Mouse (Mus musculus): ENCODE measurements around the gene Syt11.
"Not testable (repeated sequence)": the region's sequence is repeated elsewhere in the genome, so short reads cannot be mapped to it uniquely, and the experiment has no call there.

Gene Syt11

GRCm38 (mm10) chr3:88738641-88739040 lies 36.3 kb downstream of the Syt11 start:
- DNase-seq (ENCODE audit: inconsistent age in 2 of 2, low spot score in 1 of 2), result peak; percentile 76 to 88

GRCm38 (mm10) chr3:88736556-88736955 lies 38.4 kb downstream of the Syt11 start:
- no peak for DNase-seq (ENCODE audit: inconsistent age in 2 of 2, low spot score in 1 of 2)

DNA sequence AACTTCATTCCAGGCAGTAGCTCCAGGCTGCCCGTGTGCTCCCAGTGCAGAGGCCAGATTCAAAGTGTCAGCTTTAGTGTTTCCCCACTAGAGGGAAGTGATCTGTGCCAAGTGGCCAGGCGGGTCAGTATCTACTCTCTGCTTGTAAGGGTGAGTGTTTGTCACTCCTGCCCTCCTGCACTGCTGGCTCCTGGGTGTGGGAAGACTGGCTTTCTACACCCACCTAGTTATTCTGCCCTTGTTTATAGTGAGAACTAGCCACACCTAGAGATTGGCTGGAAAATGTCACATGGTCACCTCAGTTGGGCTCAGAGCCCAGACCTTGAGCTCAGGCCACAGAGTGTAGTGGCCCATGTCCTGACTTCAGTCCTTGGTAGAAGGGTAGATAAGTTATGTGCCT lies 55.9 kb downstream of the Syt11 start:
- peak; percentile 47 to 86 for DNase-seq (ENCODE audit: inconsistent age in 2 of 2, low spot score in 1 of 2)

DNA sequence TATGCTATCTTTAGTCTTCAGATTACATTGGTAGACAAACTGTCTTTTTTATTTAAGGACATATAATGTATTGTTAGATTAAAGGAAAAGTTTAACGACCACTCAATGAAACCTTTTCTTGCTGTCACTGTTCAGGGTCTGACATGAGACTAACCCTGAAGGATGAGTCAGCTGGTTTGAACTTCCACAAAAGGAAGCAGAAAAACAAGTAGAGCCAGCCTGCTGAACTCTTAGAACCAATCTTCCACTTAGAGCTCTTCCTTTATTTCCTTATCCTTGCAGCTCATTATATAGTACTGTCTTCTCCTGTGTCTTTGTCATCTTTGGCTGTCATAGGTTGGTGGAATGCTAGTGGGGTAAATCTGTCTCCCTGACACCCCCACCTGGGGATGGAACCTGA lies 57.1 kb downstream of the Syt11 start:
- DNase-seq (ENCODE audit: inconsistent age in 2 of 2, low spot score in 1 of 2), result peak in 1 of 2 experiments; percentile 70

- DNase-seq (ENCODE audit: inconsistent age in 2 of 2, low spot score in 1 of 2), result peak in 1 of 2 experiments; percentile 37
Observed at GRCm38 (mm10) chr3:88717198-88717798, 57.7 kb downstream of the Syt11 start.

DNA sequence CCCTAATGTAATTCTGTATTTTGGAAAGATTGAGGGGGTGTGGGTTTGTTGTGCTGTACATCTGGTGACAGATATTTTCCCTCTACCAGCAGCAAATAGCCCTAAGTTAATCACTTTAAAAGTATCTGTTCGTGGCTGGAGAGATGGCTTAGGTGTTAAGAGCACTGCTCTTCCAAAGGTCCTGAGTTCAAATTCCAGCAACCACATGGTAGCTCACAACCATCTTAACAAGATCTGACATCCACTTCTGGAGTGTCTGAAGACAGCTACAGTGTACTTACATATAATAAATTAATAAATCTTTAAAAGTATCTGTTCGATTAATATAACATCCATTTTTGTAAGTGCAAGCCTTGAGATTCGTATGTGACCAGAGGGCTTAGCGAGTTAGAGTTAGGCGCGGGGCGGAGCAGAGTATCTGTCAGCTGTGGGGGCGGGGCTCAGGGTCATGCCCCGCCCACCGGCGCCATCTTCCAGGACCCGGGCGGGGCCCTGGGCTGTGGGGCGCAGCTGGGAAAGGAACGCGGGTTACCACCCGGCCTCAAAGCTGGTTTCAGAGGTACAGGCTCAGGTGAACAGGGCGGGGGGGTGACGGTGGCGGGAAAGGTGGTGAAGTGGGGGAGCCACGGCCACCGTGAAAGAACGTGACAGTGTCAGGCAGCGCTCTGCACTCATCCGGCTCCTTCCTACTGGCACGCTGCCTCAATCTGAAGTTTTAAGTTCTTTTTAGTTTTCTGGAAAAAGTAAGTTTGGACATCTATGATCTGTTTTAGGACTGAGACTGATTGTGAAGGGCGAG lies 58.4 kb downstream of the Syt11 start, which contains the start of gene Rit1:
Rit1 (plus strand) TSS at position 440 of the 799 bp plus-strand sequence.
- peak; percentile 88 to 95 for DNase-seq (ENCODE audit: inconsistent age in 2 of 2, low spot score in 1 of 2)

- DNase-seq (ENCODE audit: inconsistent age in 2 of 2, low spot score in 1 of 2), result not testable (repeated sequence)
Observed at GRCm38 (mm10) chr3:88715716-88716115, 59.2 kb downstream of the Syt11 start.

GRCm38 (mm10) chr3:88714725-88715124 lies 60.2 kb downstream of the Syt11 start:
- DNase-seq (ENCODE audit: inconsistent age in 2 of 2, low spot score in 1 of 2), result no peak

DNA sequence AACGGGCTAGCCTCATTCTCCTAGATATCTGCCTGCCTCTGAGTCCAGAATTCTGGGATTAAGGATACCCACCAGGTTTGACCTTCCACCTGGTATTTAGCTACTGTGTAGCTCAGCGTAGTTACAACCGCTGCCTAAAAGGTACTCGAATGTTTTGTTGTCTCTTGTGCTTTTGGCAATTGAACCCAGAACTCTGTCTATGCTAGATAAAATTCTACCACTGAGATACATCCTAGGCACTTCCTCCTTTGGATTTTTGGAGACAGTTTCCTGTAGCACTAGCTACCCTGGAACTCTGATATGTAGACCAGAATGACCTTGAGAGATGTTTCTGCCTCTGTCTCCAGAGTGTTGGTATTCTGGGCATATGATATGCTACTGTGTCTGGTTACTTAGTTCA lies 61.3 kb downstream of the Syt11 start:
- no peak for DNase-seq (ENCODE audit: inconsistent age in 2 of 2, low spot score in 1 of 2)

DNA sequence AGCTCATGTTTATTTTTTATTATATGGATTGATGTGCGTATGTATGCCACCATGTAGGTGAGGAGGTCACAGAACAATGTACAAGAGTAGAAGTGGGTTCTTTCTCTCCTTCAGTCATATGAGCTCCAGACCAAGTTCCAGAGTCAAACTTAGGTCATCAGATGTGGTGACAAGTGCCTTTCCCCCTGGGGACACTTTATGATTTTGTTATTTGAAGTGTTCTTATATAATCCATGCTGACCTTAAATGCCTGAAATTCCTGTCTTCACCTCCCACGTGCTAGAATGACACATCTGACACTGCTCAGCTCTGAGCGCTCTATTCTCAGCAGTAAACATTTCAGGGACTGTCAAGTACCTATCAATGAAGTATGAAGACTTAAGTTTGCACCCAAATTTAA lies 73.7 kb downstream of the Syt11 start:
- DNase-seq (ENCODE audit: inconsistent age in 2 of 2, low spot score in 1 of 2), result no peak

GRCm38 (mm10) chr3:88700247-88700646 lies 74.7 kb downstream of the Syt11 start:
- no peak for DNase-seq (ENCODE audit: inconsistent age in 2 of 2, low spot score in 1 of 2)

- no peak for DNase-seq (ENCODE audit: inconsistent age in 2 of 2, low spot score in 1 of 2)
Observed at GRCm38 (mm10) chr3:88698834-88699233, 76.1 kb downstream of the Syt11 start.

GRCm38 (mm10) chr3:88698051-88698450 lies 76.9 kb downstream of the Syt11 start:
- no peak for DNase-seq (ENCODE audit: inconsistent age in 2 of 2, low spot score in 1 of 2)

DNA sequence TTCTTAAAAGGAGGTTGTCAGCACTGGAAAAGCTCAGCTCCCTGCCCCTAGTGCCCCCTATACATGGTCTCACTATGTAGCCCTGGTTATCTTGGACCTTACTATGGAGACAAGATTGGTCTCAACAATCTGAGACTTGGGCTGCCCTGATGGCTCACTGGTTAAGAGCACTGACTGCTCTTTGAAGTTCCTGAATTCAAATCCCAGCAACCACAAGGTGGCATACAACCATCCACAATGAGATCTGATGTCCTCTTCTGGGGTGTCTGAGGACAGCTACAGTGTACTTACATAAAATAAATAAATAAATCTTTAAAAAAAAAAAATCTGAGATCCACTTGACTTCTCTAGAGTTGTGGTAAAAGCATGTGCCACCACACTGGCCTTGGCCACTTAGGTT lies 79.4 kb downstream of the Syt11 start:
- no peak for DNase-seq (ENCODE audit: inconsistent age in 2 of 2, low spot score in 1 of 2)
